Mouse (Mus musculus) right cerebral cortex, postnatal 36 days (tissue): ENCODE measurements around the gene Cdon.

Experiments used
- DNase-seq, 2 experiments: peaks; one replicate each; pipeline ENCODE4 v3.0.0; 2022; ENCODE audit warnings: low spot score in 2 of 2, mixed read lengths in 1 of 2

The Cdon gene

DNA sequence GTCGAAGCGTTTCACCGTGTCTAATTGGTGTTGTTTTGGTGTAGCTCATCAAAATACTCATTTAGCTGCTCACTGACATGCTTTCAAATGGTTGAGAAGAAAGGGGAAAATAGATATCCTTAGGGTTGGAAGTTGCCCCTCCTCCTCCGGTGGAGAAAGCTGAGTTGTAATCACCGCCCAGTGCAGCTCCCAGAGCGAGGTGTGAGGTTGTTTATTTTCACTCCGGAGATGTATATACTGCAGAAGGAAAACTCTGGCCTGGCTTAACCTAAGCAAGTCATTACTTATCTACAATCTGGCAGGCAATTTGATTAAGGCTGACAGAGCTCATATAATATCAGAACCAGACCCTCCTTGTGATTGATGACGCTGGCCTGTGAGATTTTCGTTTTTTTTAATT, 14.6 kb downstream of the Cdon start:
- no peak for DNase-seq

GRCm38 (mm10) chr9:35438286-35439061, 17.5 kb downstream of the Cdon start:
- peak in 1 of 2 experiments; percentile 32 for DNase-seq

- peak; percentile 68 to 81 for DNase-seq
These were observed 18.1 kb downstream of the Cdon start for GRCm38 (mm10) chr9:35439062-35439442.

- no peak for DNase-seq
These were observed 18.8 kb downstream of the Cdon start for GRCm38 (mm10) chr9:35439754-35440153.

DNA sequence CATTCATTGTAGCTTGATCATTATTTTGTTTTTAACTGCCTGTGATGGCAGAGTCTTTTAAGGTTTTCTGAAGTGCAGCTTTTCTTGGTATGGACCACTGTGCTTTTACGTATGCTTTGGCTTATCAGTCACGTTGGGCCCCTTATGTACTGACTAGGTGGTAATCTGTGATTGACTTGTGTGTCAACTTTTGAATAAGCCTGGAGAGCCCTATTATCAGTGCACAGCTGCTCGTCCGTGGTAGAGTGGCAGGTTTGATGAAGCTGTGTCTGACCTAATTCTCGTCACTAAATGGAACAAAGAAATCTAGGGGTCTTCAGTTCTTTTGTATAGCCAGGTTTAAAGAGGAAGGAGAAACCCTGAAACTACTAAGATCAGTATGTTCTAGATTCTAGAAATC, 21.5 kb downstream of the Cdon start:
- no peak for DNase-seq

DNA sequence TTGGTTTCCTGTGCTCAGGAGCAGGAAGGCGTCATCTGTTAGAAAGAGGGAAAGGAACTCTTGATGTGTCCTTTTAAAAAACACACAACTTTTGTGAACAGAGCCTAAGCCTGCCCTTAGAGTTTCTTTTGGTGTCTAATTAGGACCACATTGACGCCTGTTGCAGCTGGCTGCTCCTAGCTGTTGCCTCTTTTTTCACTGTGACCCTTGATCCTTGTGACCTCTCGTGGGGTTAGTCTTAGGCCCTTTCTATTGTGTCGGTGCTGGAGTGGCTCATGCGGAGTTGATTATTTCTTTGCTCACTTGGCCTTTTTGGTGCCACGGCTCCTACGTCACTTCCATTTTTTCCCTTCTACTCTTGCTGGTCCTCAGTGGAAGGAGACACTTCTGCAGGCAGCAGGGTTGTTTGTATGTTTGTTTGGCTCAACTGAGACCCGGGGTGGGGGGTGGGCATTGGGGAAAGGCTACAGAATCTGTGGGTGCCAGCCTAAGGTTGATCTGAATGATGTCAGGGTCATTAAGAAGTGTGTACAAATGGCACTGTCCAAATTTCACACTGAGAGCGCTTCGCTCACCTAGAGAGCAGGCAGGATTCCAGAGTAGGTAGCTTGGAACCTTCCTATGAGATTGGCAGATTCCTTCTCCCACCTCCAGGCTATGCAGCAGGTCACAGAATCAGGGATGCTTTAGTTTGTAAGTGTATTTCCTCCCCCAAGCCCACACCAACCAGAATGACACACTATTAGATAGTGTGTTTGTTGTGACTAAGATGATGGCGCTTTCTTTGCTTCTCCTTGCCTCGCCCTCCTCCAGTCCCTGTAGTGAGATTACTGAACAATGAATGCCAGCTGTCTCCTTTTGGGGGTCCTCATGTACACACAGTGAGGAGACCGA, 22.9 kb downstream of the Cdon start:
- no peak for DNase-seq

GRCm38 (mm10) chr9:35444512-35444886, 23.6 kb downstream of the Cdon start:
- no peak for DNase-seq

DNA sequence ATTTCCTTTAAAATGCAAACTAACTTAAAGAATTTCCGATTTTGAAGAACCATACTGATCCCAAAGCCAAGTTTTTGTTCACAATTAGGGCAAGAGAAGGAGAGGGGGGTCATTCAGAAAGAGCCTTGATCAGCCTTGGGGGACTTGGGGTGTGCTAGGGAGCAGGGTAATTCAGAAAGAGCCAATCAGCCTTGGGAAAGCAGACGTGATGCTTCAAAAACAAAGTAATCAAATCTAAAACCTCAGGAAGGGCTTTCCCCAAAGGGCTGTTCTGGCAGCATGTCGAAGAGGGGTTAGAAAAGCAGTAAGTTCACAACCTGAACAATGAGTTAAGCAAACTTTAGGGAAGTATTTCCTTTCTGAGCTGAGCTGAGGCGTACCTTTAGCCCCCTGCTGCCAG, 26.0 kb downstream of the Cdon start:
- no peak for DNase-seq

- DNase-seq: no peak
These were observed 32.4 kb downstream of the Cdon start for GRCm38 (mm10) chr9:35453311-35453710.

DNA sequence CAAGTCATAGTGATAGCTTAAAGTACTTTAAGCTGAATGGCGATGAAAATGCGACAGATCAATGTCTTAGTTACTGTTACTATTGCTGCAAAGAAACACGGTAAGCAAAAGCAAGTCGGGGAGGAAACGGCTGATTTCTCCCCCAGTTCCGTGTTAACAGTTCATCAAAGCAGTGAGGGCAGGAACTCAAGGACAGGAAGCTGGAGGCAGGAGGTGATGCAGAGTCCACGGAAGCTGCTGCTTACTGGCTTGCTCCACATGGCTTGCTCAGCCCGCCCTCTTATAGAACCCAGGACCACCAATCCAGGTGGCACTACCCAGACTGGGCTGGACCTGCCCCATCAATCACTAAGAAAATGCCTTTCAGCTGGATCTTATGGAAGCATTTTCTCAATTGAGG, 38.7 kb downstream of the Cdon start:
- no peak for DNase-seq

DNA sequence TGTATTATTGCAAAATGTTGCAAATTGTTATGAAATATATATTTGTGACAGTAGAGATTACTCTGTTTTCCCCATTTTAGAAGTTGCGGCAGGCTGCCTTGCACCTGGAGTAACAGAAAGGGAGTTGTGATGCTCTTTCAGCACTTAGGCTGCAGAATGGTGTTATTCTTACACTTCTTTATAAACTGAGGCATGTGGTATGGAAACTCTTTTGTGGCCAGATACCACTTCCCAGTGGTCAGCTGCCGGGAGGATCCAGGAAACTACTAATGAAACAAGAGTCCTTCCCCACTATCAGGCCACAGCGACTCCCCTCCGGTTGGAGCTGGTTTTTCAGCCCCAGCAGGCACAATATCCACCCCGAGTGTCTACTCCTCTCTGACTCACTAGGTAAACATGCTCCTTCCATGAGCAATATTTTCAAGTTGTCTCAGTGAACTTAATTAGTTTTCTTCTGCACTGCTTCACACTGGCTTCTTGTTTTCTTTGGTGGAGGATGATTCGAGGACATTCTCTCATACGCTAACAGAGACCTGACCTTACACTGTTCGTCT, 46.4 kb downstream of the Cdon start:
- no peak for DNase-seq

GRCm38 (mm10) chr9:35468913-35469312, 48.0 kb downstream of the Cdon start:
- no peak for DNase-seq

- no peak for DNase-seq
These were observed 53.3 kb downstream of the Cdon start for GRCm38 (mm10) chr9:35474104-35474724.

DNA sequence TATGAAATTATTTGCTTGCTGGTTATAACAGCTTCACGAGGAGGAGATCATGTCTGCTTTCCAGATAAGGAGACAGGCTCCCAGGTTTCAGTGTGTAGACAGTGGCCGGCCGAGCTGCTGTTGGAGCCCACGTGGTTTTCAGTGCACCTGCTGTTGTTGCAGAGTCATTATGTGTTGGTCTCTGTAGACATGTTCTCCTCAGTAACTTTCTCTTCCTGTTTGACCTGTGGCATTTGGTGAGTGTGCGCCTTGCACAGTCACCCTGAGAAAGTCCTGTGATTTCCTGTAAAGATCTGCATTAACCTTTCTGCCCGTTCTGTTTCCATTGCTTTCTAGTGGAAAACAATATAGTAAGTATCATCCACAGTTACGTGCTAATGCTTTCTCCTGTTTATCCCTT, 54.5 kb downstream of the Cdon start:
- no peak for DNase-seq

GRCm38 (mm10) chr9:35479456-35479855, 58.5 kb downstream of the Cdon start:
- DNase-seq: peak in 1 of 2 experiments; percentile 39

- DNase-seq: no peak
These were observed 61.3 kb downstream of the Cdon start for GRCm38 (mm10) chr9:35482014-35482898.

DNA sequence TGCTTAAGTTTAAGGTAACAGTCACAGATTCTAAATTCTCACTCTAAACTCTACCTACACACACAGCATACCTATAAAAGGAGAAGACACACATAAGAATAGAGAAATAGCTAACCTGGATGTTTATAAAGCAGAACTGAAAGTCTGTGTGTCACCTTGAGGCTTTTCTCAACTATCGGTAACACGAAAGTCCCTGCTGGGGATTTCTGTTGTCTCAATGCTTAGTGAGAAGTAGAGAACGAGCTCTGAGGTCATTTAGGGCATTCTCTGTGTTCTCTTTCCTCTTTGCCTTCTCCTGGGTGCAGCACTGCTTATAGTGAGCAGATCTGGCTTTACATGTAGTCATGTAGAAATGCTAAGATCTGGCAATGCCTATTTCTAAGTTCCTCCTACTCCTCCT, 63.0 kb downstream of the Cdon start:
- DNase-seq: no peak

GRCm38 (mm10) chr9:35486616-35487015, 65.7 kb downstream of the Cdon start:
- no peak for DNase-seq

GRCm38 (mm10) chr9:35488496-35488895, 67.6 kb downstream of the Cdon start:
- DNase-seq: peak; percentile 34 to 36

GRCm38 (mm10) chr9:35491109-35491866, 70.4 kb downstream of the Cdon start:
- no peak for DNase-seq
